Mouse (Mus musculus): ENCODE measurements around the gene Zfp418.
"Not testable (repeated sequence)": the region's sequence is repeated elsewhere in the genome, so short reads cannot be mapped to it uniquely, and the experiment has no call there.

- not testable (repeated sequence) for TF ChIP-seq CTCF, EP300 (IDR thresholded peaks at IDR 0.05)
These were observed 40.5 kb upstream of the Zfp418 start for GRCm38 (mm10) chr7:7130491-7131124.
